Mouse (Mus musculus) common myeloid progenitor, adult 5-6 weeks (primary cell): ENCODE results near the gene Casp8. TPM values are rescaled to one million over a fixed set of nuclear protein-coding genes. Genes with fewer than 3 reads are reported as not detected.
"Not testable (repeated sequence)": the region's sequence is repeated elsewhere in the genome, so short reads cannot be mapped to it uniquely, and the experiment has no call there.

ENCODE experiments used
- ATAC-seq: replicated peaks from 2 replicates; pipeline ENCODE4 v1.8.0; 2016; ENCODE audit warnings: low read depth, mild to moderate bottlenecking, moderate TSS enrichment, inconsistent platforms; ENCODE audit not compliant: poor library complexity, severe bottlenecking
- total RNA-seq: library from RNA; stranded (forward); fragments of 200-1000, 187-1606 nt; gene quantifications from 2 replicates; pipeline ENCODE4 v1.2.3, GENCODE M21; 2017

Casp8 gene
- total RNA-seq: 112 and 118 TPM in 2 replicates

- peak; percentile 95 for ATAC-seq
These were observed at the start of gene Casp8 for GRCm38 (mm10) chr1:58795291-58796058. Gene Casp8, plus strand, starts transcription at chr1:58795374.

GRCm38 (mm10) chr1:58746880-58747279 lies 48.3 kb upstream of the Casp8 start:
- ATAC-seq: no peak

- ATAC-seq: no peak
These were observed 35.7 kb upstream of the Casp8 start for GRCm38 (mm10) chr1:58759451-58759850.

- ATAC-seq: no peak
These were observed 34.6 kb upstream of the Casp8 start for GRCm38 (mm10) chr1:58760581-58760980.

- ATAC-seq: peak; percentile 90
These were observed 33.5 kb upstream of the Casp8 start for GRCm38 (mm10) chr1:58761391-58762275.

GRCm38 (mm10) chr1:58762576-58762975 lies 32.6 kb upstream of the Casp8 start:
- ATAC-seq: no peak

GRCm38 (mm10) chr1:58766446-58766845 lies 28.7 kb upstream of the Casp8 start:
- not testable (repeated sequence) for ATAC-seq

- no peak for ATAC-seq
These were observed 26.0 kb upstream of the Casp8 start for GRCm38 (mm10) chr1:58769136-58769535.

GRCm38 (mm10) chr1:58769701-58770100 lies 25.5 kb upstream of the Casp8 start:
- peak; percentile 6; the same call in 1 of the 2 replicates for ATAC-seq

GRCm38 (mm10) chr1:58770111-58770720 lies 25.0 kb upstream of the Casp8 start:
- peak; percentile 72 for ATAC-seq

GRCm38 (mm10) chr1:58772084-58772483 lies 23.1 kb upstream of the Casp8 start:
- no peak for ATAC-seq

- ATAC-seq: 0 out of 2 replicates have a peak, but pooled peaks have one; percentile 41
These were observed 21.9 kb upstream of the Casp8 start for GRCm38 (mm10) chr1:58773280-58773679.

- peak; percentile 54 for ATAC-seq
These were observed 21.3 kb upstream of the Casp8 start for GRCm38 (mm10) chr1:58773905-58774304.

- no peak for ATAC-seq
These were observed 19.8 kb upstream of the Casp8 start for GRCm38 (mm10) chr1:58775361-58775760.

GRCm38 (mm10) chr1:58777583-58777982 lies 17.6 kb upstream of the Casp8 start:
- no peak for ATAC-seq

GRCm38 (mm10) chr1:58778226-58778625 lies 16.9 kb upstream of the Casp8 start:
- no peak for ATAC-seq

- ATAC-seq: no peak
These were observed 8.9 kb upstream of the Casp8 start for GRCm38 (mm10) chr1:58786276-58786675.

GRCm38 (mm10) chr1:58788410-58788809 lies 6.8 kb upstream of the Casp8 start:
- no peak for ATAC-seq

GRCm38 (mm10) chr1:58794705-58795104 lies 469 bp upstream of the Casp8 start:
- no peak for ATAC-seq

GRCm38 (mm10) chr1:58796059-58796363 lies 837 bp downstream of the Casp8 start:
- ATAC-seq: no peak

GRCm38 (mm10) chr1:58796853-58797252 lies 1.7 kb downstream of the Casp8 start:
- no peak for ATAC-seq
